Mouse (Mus musculus) embryonic facial prominence, embryonic 15.5 days (tissue): Measurements from ENCODE around the gene Coq10b. TPM values are rescaled to one million over a fixed set of nuclear protein-coding genes. Genes with fewer than 3 reads are reported as not detected.
A peak's percentile ranks its signal among the peaks of the same experiment; 100 is the strongest.
"Not testable (repeated sequence)": the region's sequence is repeated elsewhere in the genome, so short reads cannot be mapped to it uniquely, and the experiment has no call there.

ENCODE experiments used
- ATAC-seq: fragments of 200-750 bp; cut with Nextera tagmentation; 2 replicates; pipeline ENCODE4 v1.8.0; 2017; ENCODE audit warnings: low read depth, moderate TSS enrichment; ENCODE audit not compliant: insufficient number of reproducible peaks, low FRiP score, low TSS enrichment
- H3K27ac ChIP-seq: fragments of 300-500 bp; sonication (generic); replicated peaks from 2 replicates; pipeline ENCODE4 v1.5.1; 2015; ENCODE audit warnings: mild to moderate bottlenecking, inconsistent platforms
- H3K27me3 ChIP-seq: fragments of 300-500 bp; sonication (generic); 2 replicates; pipeline ENCODE4 v1.6.1; 2015; ENCODE audit warnings: inconsistent platforms
- H3K36me3 ChIP-seq: fragments of 300-500 bp; sonication (generic); 2 replicates; pipeline ENCODE4 v1.6.1; 2015; ENCODE audit warnings: mild to moderate bottlenecking, inconsistent platforms
- H3K4me1 ChIP-seq: fragments of 300-500 bp; sonication (generic); 2 replicates; pipeline ENCODE4 v1.6.1; 2015; ENCODE audit warnings: inconsistent platforms
- H3K4me2 ChIP-seq: fragments of 300-500 bp; sonication (generic); replicated peaks from 2 replicates; pipeline ENCODE4 v1.6.1; 2015; ENCODE audit warnings: mild to moderate bottlenecking, inconsistent platforms
- H3K4me3 ChIP-seq: fragments of 300-500 bp; sonication (generic); replicated peaks from 2 replicates; pipeline ENCODE4 v1.5.1; 2015; ENCODE audit warnings: mild to moderate bottlenecking, inconsistent platforms
- H3K9ac ChIP-seq: fragments of 300-500 bp; sonication (generic); 2 replicates; pipeline ENCODE4 v1.6.1; 2015; ENCODE audit warnings: inconsistent platforms
- H3K9me3 ChIP-seq: fragments of 300-500 bp; sonication (generic); replicated peaks from 2 replicates; pipeline ENCODE4 v1.6.1; 2016; ENCODE audit warnings: inconsistent platforms
- WGBS: fragments of 180-500 bp; shearing (Covaris S2); methylation state at CpG from one replicate; pipeline ENCODE4 v1.1.7; 2015; 5-methylcytosine and 5-hydroxymethylcytosine counted together
- polyA plus RNA-seq: library from polyadenylated mRNA; unstranded; fragments of >200 nt; fragmentation: Nextera tagmentation; extraction: Ambion mirVana; gene quantifications from 2 replicates; pipeline ENCODE4 v1.2.1, GENCODE M21; 2015

The Coq10b gene
- polyA plus RNA-seq, 1 experiment from 2014 or later: 18.9 TPM

GRCm38 (mm10) chr1:55031026-55031779 is 21.4 kb upstream of the Coq10b start:
- Histone ChIP-seq H3K27ac (no peak overlapping the region), H3K9me3 (no peaks in the 10 kb centered on the region), H3K4me3 (no peak overlapping the region), H3K4me2 (no peak overlapping the region), H3K4me1 (no peaks in the 10 kb centered on the region), H3K9ac (no peak overlapping the region), H3K27me3 (no peaks in the 10 kb centered on the region), H3K36me3 (no peaks in the 10 kb centered on the region)
- ATAC-seq: no peak

- Histone ChIP-seq H3K27ac (no peak overlapping the region), H3K36me3 (no peaks in the 10 kb centered on the region), H3K27me3 (no peaks in the 10 kb centered on the region), H3K9me3 (peaks cover 8% of the 10 kb centered on the region; the same call in 1 of the 2 replicates), H3K4me2 (no peak overlapping the region), H3K4me1 (no peaks in the 10 kb centered on the region), H3K9ac (no peak overlapping the region), H3K4me3 (no peak overlapping the region)
- WGBS: 92% methylated on average over 1 of the region's 1 CpGs
- ATAC-seq: no peak
Measured at GRCm38 (mm10) chr1:55039944-55040343, 12.6 kb upstream of the Coq10b start.

GRCm38 (mm10) chr1:55041691-55042090 is 10.9 kb upstream of the Coq10b start:
- Histone ChIP-seq H3K27ac (no peak overlapping the region), H3K36me3 (no peaks in the 10 kb centered on the region), H3K9ac (no peak overlapping the region), H3K4me1 (no peaks in the 10 kb centered on the region), H3K27me3 (no peaks in the 10 kb centered on the region), H3K9me3 (peaks cover 8% of the 10 kb centered on the region; the same call in 1 of the 2 replicates), H3K4me3 (no peak overlapping the region), H3K4me2 (no peak overlapping the region)
- no peak for ATAC-seq
- WGBS: 90% methylated on average over 4 of the region's 4 CpGs

- no peak overlapping the region for H3K9ac ChIP-seq
- no peak overlapping the region for H3K27ac ChIP-seq
- no peaks in the 10 kb centered on the region for H3K36me3 ChIP-seq
- no peaks in the 10 kb centered on the region for H3K4me1 ChIP-seq
- peaks cover 8% of the 10 kb centered on the region; the same call in 1 of the 2 replicates for H3K9me3 ChIP-seq
- no peak overlapping the region for H3K4me3 ChIP-seq
- ATAC-seq: no peak
- WGBS: 53% methylated on average over 1 of the region's 1 CpGs
- H3K27me3 ChIP-seq: no peaks in the 10 kb centered on the region
- H3K4me2 ChIP-seq: no peak overlapping the region
Measured at GRCm38 (mm10) chr1:55042246-55042645, 10.3 kb upstream of the Coq10b start.

- Histone ChIP-seq H3K4me3 (no peak overlapping the region), H3K4me2 (no peak overlapping the region), H3K4me1 (no peaks in the 10 kb centered on the region), H3K9me3 (peaks cover 8% of the 10 kb centered on the region; the same call in 1 of the 2 replicates), H3K27me3 (no peaks in the 10 kb centered on the region), H3K36me3 (no peaks in the 10 kb centered on the region), H3K9ac (no peak overlapping the region), H3K27ac (no peak overlapping the region)
- ATAC-seq: no peak
- WGBS: 73% methylated on average over 3 of the region's 3 CpGs
Measured at GRCm38 (mm10) chr1:55043164-55043563, 9.4 kb upstream of the Coq10b start.

- ATAC-seq: no peak
- H3K9ac ChIP-seq: no peak overlapping the region
- H3K4me2 ChIP-seq: no peak overlapping the region
- no peak overlapping the region for H3K4me3 ChIP-seq
- peaks cover 9% of the 10 kb centered on the region; the same call in 1 of the 2 replicates for H3K4me1 ChIP-seq
- H3K36me3 ChIP-seq: no peaks in the 10 kb centered on the region
- no peaks in the 10 kb centered on the region for H3K27me3 ChIP-seq
- no peaks in the 10 kb centered on the region for H3K9me3 ChIP-seq
- no peak overlapping the region for H3K27ac ChIP-seq
- WGBS: 58% methylated on average over 4 of the region's 4 CpGs
Measured at GRCm38 (mm10) chr1:55048841-55049587, 3.6 kb upstream of the Coq10b start.

- Histone ChIP-seq H3K4me1 (peaks cover 9% of the 10 kb centered on the region; the same call in 1 of the 2 replicates), H3K36me3 (0 out of 2 replicates have a peak, but pooled peaks cover 2% of the 10 kb centered on the region), H3K4me3 (peak overlapping the region; percentile 85), H3K27me3 (no peaks in the 10 kb centered on the region), H3K27ac (no peak overlapping the region), H3K9ac (no peak overlapping the region), H3K9me3 (no peaks in the 10 kb centered on the region), H3K4me2 (peak overlapping the region; percentile 56; the same call in 1 of the 2 replicates)
- ATAC-seq: no peak
- 64% methylated on average over 3 of the region's 3 CpGs for WGBS
Measured at GRCm38 (mm10) chr1:55051671-55052070, 899 bp upstream of the Coq10b start.

GRCm38 (mm10) chr1:55053005-55053404 is 435 bp downstream of the Coq10b start:
- H3K4me3 ChIP-seq: peak overlapping the region; percentile 85
- H3K4me2 ChIP-seq: peak overlapping the region; percentile 56
- H3K27me3 ChIP-seq: no peaks in the 10 kb centered on the region
- H3K9me3 ChIP-seq: no peaks in the 10 kb centered on the region
- peaks cover 9% of the 10 kb centered on the region; the same call in 1 of the 2 replicates for H3K4me1 ChIP-seq
- H3K9ac ChIP-seq: peak overlapping the region; percentile 55
- peak overlapping the region; percentile 72; the same call in 1 of the 2 replicates for H3K27ac ChIP-seq
- ATAC-seq: peak; percentile 43
- under 1% methylated on average over 42 of the region's 42 CpGs for WGBS
- 0 out of 2 replicates have a peak, but pooled peaks cover 2% of the 10 kb centered on the region for H3K36me3 ChIP-seq

GRCm38 (mm10) chr1:55053596-55053995 is 1.0 kb downstream of the Coq10b start:
- H3K4me1 ChIP-seq: peaks cover 9% of the 10 kb centered on the region; the same call in 1 of the 2 replicates
- no peak for ATAC-seq
- no peaks in the 10 kb centered on the region for H3K27me3 ChIP-seq
- H3K9me3 ChIP-seq: no peaks in the 10 kb centered on the region
- WGBS: 69% methylated on average over 4 of the region's 4 CpGs
- peak overlapping the region; percentile 85 for H3K4me3 ChIP-seq
- 0 out of 2 replicates have a peak, but pooled peaks cover 2% of the 10 kb centered on the region for H3K36me3 ChIP-seq
- H3K27ac ChIP-seq: no peak overlapping the region
- H3K9ac ChIP-seq: no peak overlapping the region
- H3K4me2 ChIP-seq: peak overlapping the region; percentile 56

GRCm38 (mm10) chr1:55055322-55056115 is 2.9 kb downstream of the Coq10b start:
- ATAC-seq: no peak
- no peak overlapping the region for H3K9ac ChIP-seq
- no peak overlapping the region for H3K27ac ChIP-seq
- no peaks in the 10 kb centered on the region for H3K27me3 ChIP-seq
- WGBS: 84% methylated on average over 5 of the region's 5 CpGs
- H3K36me3 ChIP-seq: 0 out of 2 replicates have a peak, but pooled peaks cover 2% of the 10 kb centered on the region
- no peaks in the 10 kb centered on the region for H3K9me3 ChIP-seq
- H3K4me2 ChIP-seq: no peak overlapping the region
- no peak overlapping the region for H3K4me3 ChIP-seq
- peaks cover 9% of the 10 kb centered on the region; the same call in 1 of the 2 replicates for H3K4me1 ChIP-seq

GRCm38 (mm10) chr1:55058383-55058782 is 5.8 kb downstream of the Coq10b start:
- not testable (repeated sequence) for H3K27me3 ChIP-seq, H3K9me3 ChIP-seq

More at GRCm38 (mm10) chr1:55058383-55058782, 5.8 kb downstream of the Coq10b start:
- ATAC-seq, H3K9ac ChIP-seq, H3K4me1 ChIP-seq, H3K36me3 ChIP-seq, H3K27ac ChIP-seq, H3K4me2 ChIP-seq, H3K4me3 ChIP-seq: not testable (repeated sequence)
- 85% methylated on average over 3 of the region's 3 CpGs for WGBS
